Mouse (Mus musculus): Measurements from ENCODE around the gene Nat14. TPM values are rescaled to one million over a fixed set of nuclear protein-coding genes. Genes with fewer than 3 reads are reported as not detected.
A peak's percentile ranks its signal among the peaks of the same experiment; 100 is the strongest.

The Nat14 gene
- polyA plus RNA-seq, 1 experiment: 5.9 TPM

DNA sequence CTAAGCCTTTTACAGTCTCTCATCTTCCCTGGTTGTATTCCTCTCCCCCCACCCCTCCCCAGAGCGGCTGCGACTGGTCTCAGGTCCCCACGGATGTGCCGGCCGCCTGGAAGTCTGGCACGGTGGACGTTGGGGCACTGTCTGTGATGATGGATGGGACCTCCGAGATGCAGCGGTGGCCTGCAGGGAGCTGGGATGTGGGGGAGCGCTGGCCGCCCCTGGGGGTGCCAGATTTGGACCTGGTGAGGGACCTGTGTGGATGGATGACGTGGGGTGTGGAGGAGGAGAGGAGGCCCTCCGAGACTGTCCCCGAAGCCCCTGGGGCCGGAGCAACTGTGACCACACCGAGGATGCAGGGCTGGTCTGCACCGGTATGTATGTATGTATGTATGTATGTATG lies 6.5 kb downstream of the Nat14 start:
- 88% methylated on average over 17 of the region's 17 CpGs for WGBS
- TF ChIP-seq CTCF (IDR thresholded peaks at IDR 0.05; ENCODE audit: borderline replicate concordance, control insufficient read depth, extremely low read depth, insufficient read depth, low read length, poor library complexity): no peak
- TF ChIP-seq POLR2A (IDR thresholded peaks at IDR 0.05; ENCODE audit: control insufficient read depth, extremely low read depth, insufficient read depth, low read length, poor library complexity): no peak
- Histone ChIP-seq H3K27me3 (ENCODE audit: control insufficient read depth, insufficient read depth, low read length) (peaks cover 11% of the 10 kb centered on the region), H3K4me3 (ENCODE audit: control insufficient read depth, insufficient read depth, low read length) (no peak overlapping the region), H3K4me1 (replicated peaks; ENCODE audit: control insufficient read depth, insufficient read depth, low read length) (0 out of 2 replicates have a peak, but pooled peaks cover 4% of the 10 kb centered on the region), H3K27ac (ENCODE audit: control insufficient read depth, insufficient read depth, low read length) (no peak overlapping the region), H3K36me3 (ENCODE audit: control insufficient read depth, insufficient read depth, low read length) (no peaks in the 10 kb centered on the region)
- no peak for DNase-seq

- Histone ChIP-seq H3K36me3 (ENCODE audit: control insufficient read depth, insufficient read depth, low read length) (no peaks in the 10 kb centered on the region), H3K27ac (ENCODE audit: control insufficient read depth, insufficient read depth, low read length) (no peak overlapping the region), H3K27me3 (ENCODE audit: control insufficient read depth, insufficient read depth, low read length) (no peaks in the 10 kb centered on the region), H3K4me1 (replicated peaks; ENCODE audit: control insufficient read depth, insufficient read depth, low read length) (no peaks in the 10 kb centered on the region), H3K4me3 (ENCODE audit: control insufficient read depth, insufficient read depth, low read length) (no peak overlapping the region)
- WGBS: 63% methylated on average over 12 of the region's 12 CpGs
- TF ChIP-seq POLR2A (IDR thresholded peaks at IDR 0.05; ENCODE audit: control insufficient read depth, extremely low read depth, insufficient read depth, low read length, poor library complexity) (no peak), CTCF (IDR thresholded peaks at IDR 0.05; ENCODE audit: borderline replicate concordance, control insufficient read depth, extremely low read depth, insufficient read depth, low read length, poor library complexity) (no peak)
- no peak for DNase-seq
Measured at GRCm38 (mm10) chr7:4933103-4933502, 11.3 kb downstream of the Nat14 start.

GRCm38 (mm10) chr7:4934160-4934914 lies 12.5 kb downstream of the Nat14 start:
- Histone ChIP-seq H3K36me3 (ENCODE audit: control insufficient read depth, insufficient read depth, low read length) (no peaks in the 10 kb centered on the region), H3K4me1 (replicated peaks; ENCODE audit: control insufficient read depth, insufficient read depth, low read length) (no peaks in the 10 kb centered on the region), H3K27ac (ENCODE audit: control insufficient read depth, insufficient read depth, low read length) (no peak overlapping the region), H3K27me3 (ENCODE audit: control insufficient read depth, insufficient read depth, low read length) (no peaks in the 10 kb centered on the region), H3K4me3 (ENCODE audit: control insufficient read depth, insufficient read depth, low read length) (no peak overlapping the region)
- 82% methylated on average over 4 of the region's 4 CpGs for WGBS
- TF ChIP-seq CTCF (IDR thresholded peaks at IDR 0.05; ENCODE audit: borderline replicate concordance, control insufficient read depth, extremely low read depth, insufficient read depth, low read length, poor library complexity): no peak
- no peak for DNase-seq

- no peak overlapping the region for H3K27ac ChIP-seq (ENCODE audit: control insufficient read depth, insufficient read depth, low read length)
- H3K27me3 ChIP-seq (ENCODE audit: control insufficient read depth, insufficient read depth, low read length): no peaks in the 10 kb centered on the region
- H3K36me3 ChIP-seq (ENCODE audit: control insufficient read depth, insufficient read depth, low read length): no peaks in the 10 kb centered on the region
- no peaks in the 10 kb centered on the region for H3K4me1 ChIP-seq (replicated peaks; ENCODE audit: control insufficient read depth, insufficient read depth, low read length)
- 67% methylated on average over 10 of the region's 10 CpGs for WGBS
- no peak for TF ChIP-seq POLR2A (IDR thresholded peaks at IDR 0.05; ENCODE audit: control insufficient read depth, extremely low read depth, insufficient read depth, low read length, poor library complexity)
- no peak for TF ChIP-seq CTCF (IDR thresholded peaks at IDR 0.05; ENCODE audit: borderline replicate concordance, control insufficient read depth, extremely low read depth, insufficient read depth, low read length, poor library complexity)
- no peak overlapping the region for H3K4me3 ChIP-seq (ENCODE audit: control insufficient read depth, insufficient read depth, low read length)
- DNase-seq: no peak
Measured at GRCm38 (mm10) chr7:4936832-4937231, 15.0 kb downstream of the Nat14 start.

- TF ChIP-seq POLR2A (IDR thresholded peaks at IDR 0.05; ENCODE audit: control insufficient read depth, extremely low read depth, insufficient read depth, low read length, poor library complexity) (no peak), CTCF (IDR thresholded peaks at IDR 0.05; ENCODE audit: borderline replicate concordance, control insufficient read depth, extremely low read depth, insufficient read depth, low read length, poor library complexity) (no peak)
- H3K4me3 ChIP-seq (ENCODE audit: control insufficient read depth, insufficient read depth, low read length): no peak overlapping the region
- no peak overlapping the region for H3K27ac ChIP-seq (ENCODE audit: control insufficient read depth, insufficient read depth, low read length)
- 77% methylated on average over 11 of the region's 11 CpGs for WGBS
- H3K27me3 ChIP-seq (ENCODE audit: control insufficient read depth, insufficient read depth, low read length): no peaks in the 10 kb centered on the region
- DNase-seq: no peak
- H3K36me3 ChIP-seq (ENCODE audit: control insufficient read depth, insufficient read depth, low read length): no peaks in the 10 kb centered on the region
- H3K4me1 ChIP-seq (replicated peaks; ENCODE audit: control insufficient read depth, insufficient read depth, low read length): no peaks in the 10 kb centered on the region
Measured at GRCm38 (mm10) chr7:4937392-4937791, 15.6 kb downstream of the Nat14 start.

- Histone ChIP-seq H3K27ac (ENCODE audit: control insufficient read depth, insufficient read depth, low read length) (no peak overlapping the region), H3K27me3 (ENCODE audit: control insufficient read depth, insufficient read depth, low read length) (no peaks in the 10 kb centered on the region), H3K4me1 (replicated peaks; ENCODE audit: control insufficient read depth, insufficient read depth, low read length) (peaks cover 2% of the 10 kb centered on the region), H3K36me3 (ENCODE audit: control insufficient read depth, insufficient read depth, low read length) (no peaks in the 10 kb centered on the region), H3K4me3 (ENCODE audit: control insufficient read depth, insufficient read depth, low read length) (no peak overlapping the region)
- peak; percentile 84 for DNase-seq
- TF ChIP-seq CTCF (IDR thresholded peaks at IDR 0.05; ENCODE audit: borderline replicate concordance, control insufficient read depth, extremely low read depth, insufficient read depth, low read length, poor library complexity) (peak; percentile 59; the same call in 1 of the 2 replicates), POLR2A (IDR thresholded peaks at IDR 0.05; ENCODE audit: control insufficient read depth, extremely low read depth, insufficient read depth, low read length, poor library complexity) (no peak)
- 35% methylated on average over 2 of the region's 2 CpGs for WGBS
Measured at GRCm38 (mm10) chr7:4938456-4938855, 16.6 kb downstream of the Nat14 start.

Measured in thymus, adult 2 months (tissue).